Mouse (Mus musculus): ENCODE measurements around the gene Mbtd1.

Mbtd1 gene

DNA sequence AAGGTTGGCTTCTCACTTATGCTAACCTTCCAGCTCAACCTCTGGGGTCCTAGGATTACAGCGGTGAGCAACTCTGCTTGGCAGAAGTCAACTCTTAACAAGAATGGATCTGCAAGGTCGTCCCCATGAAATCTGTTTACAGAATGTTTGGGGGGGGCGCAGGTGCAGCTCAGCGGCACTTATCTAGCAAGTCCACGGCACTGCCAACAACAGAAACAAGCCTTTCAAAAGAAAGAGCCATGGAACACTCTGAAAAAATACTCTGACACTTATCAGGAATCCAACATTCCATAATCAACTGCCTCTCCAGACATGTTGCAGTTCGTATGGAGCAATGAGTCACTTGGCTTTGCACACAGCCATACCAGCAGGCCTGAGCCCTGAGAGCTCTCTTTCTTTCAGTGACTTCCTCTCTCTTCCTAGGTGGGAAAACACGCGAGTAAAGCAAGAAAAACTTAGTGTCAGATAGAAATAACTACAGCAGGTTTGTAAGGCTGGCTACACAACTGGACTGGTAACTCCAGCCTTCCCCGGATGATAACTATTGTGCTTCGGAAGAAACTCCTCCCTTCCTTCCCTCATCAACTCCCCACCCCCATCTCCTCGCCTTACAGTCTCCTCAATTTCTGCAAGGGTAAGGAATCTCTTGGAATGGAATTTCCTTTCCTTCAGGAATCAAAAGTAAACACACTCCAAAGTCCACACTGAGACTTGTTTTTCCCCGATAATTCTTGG is 102.8 kb downstream of the Mbtd1 start:
- no peak for DNase-seq

DNA sequence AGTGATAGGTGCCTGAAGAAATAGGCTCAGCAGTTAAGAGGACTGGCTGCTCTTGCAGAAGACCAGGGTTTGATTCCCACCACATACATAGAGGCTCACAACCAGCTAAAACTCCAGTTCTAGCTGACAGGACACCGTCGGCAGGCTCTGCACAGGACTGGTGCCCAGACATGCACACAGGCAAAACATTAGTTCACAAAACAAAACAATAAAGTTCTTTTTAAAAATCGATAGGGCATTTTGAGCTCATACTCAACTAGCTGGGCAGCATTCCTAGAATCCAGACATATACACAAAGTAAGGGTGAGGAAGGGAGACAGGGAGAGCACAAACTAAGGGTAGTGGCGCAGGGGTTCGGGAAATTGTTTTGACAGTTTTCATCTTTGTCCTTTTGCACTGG is 108.9 kb downstream of the Mbtd1 start:
- no peak for DNase-seq

DNA sequence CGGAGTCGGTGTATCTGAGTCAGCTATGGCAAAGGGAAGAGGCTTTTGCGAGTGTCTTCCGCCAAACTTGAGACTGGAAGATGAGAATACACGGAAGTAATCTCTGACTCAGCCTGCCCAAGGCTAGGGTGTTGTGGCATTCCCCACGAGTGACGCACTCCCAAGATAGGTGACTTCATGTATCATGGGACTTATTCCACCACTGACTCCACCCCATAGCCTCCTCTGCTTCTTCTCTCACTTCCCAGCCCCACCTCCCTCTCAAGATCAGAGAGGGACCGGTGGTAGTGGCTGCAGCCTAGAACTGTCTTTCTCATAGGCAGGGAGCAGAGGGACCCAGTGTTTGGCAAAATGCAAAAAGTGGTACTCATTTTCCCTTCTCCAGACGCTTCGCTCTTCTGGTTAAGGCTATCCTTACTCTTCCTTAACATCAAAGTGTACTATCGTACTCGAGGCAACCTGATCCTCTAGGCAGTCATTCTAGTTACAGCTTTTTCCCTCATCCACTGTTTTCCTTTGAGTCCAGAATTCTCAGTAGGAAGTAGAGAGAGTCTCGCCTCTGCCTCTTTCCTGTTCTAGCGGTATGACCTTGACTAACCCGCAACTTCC is 109.6 kb downstream of the Mbtd1 start:
- peak; percentile 65 for DNase-seq

DNA sequence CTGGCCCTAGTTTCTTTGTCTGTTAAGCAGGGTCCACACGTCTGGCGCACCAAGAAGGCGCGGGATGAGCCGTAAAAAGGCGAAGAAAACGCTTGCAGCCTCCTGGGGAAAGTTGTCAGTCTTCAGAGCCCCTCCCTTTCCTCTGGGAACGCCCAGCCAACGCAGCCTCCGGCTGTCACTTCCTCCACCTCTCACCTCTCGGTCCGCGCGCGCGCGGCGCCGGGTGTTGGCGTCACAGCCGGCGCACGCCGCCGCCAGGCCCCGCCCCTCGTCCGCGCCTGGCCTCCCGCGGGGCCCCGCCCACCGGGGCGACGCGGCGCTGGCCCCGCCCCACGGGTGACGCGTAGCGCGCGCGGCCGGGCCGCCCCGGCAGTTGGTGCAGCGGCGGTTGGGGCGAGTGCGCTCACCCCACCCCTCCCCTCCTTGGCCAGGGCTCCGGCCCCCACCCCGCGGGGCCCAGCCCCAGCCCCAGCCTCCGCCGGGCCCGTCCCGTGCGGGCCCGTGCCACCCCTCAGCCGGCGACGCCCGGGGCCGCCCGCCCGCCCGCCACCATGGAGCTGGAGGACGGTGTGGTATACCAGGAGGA is 110.2 kb downstream of the Mbtd1 start, which contains the start of gene Spag9:
Spag9 (plus strand) TSS at position 372 of the 586 bp plus-strand sequence.
- DNase-seq: peak; percentile 92
